Mouse (Mus musculus) left cerebral cortex, adult 8-10 months (tissue): ENCODE data around the gene Necab3. TPM values are rescaled to one million over a fixed set of nuclear protein-coding genes. Genes with fewer than 3 reads are reported as not detected.

Experiments
- DNase-seq, 2 experiments: peaks; one replicate each; pipeline ENCODE4 v3.0.0; 2022; ENCODE audit warnings: low spot score in 2 of 2
- total RNA-seq, 4 experiments: library from RNA; stranded (reverse); gene quantifications; 2 replicates each; pipeline ENCODE4 v1.2.4; 2022

Gene Necab3
- total RNA-seq, 4 experiments from 2014 or later = 76.7 to 90.9 (median 82.4) TPM

DNA sequence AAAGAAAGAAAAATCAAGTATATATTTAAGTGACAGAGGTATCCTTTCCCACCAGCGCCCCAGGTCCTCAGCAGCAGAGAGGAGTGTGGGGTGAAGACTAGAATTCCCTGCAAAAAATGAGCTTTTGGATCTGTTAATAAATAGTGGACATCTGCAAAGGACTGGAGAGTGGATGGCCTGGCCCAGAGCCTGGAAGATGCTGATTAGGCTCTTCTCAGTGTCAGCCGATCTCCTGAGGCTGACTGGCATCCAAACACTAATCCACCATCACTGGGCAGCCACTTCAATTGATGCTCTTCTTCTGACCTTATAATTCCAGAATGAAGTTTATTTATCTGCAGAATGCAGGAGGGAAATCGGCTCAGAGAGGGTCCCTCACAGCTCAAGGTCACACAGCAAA lies 14.3 kb upstream of the Necab3 start:
- no peak for DNase-seq

DNA sequence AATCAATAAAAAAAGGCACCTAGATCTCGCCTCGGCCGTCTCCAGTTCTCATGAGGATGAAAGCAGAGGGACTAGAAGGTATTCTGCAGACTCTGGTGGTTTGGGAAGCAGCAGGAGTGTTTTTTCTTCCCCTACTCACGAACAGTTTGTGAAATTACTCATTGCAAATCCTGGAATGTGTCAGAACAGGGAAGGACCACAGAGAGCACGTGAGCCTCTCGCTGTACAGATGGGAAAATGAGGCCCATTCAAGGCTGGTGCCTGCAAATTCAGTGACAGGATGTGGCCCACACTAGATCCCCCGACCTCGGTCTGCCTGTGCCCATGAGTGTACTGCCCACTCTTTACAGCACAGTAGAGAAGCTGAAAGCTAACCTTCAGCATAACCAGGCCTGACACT lies 13.3 kb upstream of the Necab3 start:
- no peak for DNase-seq

DNA sequence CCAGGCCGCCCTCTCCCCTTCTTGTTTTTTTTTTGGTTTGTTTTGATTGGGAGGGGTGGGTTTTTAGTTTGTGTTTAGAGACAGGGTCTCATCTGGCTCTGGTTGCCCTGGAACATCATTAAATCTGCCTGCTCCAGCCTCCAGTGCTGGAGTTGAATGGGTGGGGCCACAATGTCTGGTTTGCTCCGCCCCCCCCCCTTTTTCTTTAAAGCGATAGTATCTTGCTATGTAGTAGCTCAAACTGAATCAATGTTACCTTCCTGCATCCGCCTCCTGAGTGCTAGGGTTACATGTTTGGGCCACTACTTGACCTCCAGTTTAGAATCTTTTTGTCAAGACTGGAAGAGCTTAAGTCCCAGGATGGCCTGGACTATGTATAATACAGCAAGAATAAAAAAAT lies 12.6 kb upstream of the Necab3 start:
- no peak for DNase-seq

DNA sequence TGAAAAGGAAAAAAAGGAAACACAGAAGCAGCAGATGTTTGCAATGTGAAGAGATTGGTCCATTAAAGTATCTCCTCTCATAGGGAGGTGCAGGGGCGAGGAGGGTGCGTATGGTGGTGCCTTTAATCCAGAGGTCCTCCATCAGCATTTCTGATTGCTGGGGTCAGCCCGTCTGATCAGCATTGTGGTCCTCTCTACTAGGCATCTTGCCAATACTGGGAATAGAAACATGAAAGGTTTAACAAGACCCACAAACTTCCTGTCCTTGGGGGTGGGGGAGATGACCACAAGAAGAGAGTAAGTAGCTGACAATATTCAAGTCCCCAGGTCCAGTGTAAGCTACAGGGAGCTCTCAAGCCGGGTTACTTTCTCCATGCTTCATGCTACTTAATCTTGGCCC lies 12.0 kb upstream of the Necab3 start:
- no peak for DNase-seq

DNA sequence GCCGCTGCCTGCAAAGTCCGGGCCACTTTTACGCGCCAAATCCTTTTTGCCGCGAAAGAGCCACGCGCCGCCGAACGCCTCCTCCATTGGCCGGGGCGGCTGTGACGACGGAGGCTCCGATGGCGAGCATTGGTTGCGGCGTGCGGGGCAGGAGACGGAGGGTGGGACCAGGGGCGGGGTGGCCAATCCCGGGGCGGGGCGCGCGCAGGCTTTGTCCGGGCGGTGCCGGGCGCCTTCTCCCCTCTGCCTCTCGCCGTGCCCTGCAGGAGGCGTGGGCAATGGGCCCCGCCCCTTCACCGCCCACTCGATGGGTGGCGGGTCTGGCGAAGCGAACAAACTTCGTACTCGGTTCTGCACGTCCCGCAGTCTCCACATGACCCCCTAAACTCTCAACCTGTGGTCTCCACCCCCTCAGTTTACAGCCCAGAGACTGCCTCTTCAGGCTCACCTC lies 11.2 kb upstream of the Necab3 start, which contains the start of gene E2f1:
Gene E2f1, minus strand, starts transcription at position 57 of the 451 bp plus-strand sequence.
- DNase-seq = peak; percentile 78 to 86

DNA sequence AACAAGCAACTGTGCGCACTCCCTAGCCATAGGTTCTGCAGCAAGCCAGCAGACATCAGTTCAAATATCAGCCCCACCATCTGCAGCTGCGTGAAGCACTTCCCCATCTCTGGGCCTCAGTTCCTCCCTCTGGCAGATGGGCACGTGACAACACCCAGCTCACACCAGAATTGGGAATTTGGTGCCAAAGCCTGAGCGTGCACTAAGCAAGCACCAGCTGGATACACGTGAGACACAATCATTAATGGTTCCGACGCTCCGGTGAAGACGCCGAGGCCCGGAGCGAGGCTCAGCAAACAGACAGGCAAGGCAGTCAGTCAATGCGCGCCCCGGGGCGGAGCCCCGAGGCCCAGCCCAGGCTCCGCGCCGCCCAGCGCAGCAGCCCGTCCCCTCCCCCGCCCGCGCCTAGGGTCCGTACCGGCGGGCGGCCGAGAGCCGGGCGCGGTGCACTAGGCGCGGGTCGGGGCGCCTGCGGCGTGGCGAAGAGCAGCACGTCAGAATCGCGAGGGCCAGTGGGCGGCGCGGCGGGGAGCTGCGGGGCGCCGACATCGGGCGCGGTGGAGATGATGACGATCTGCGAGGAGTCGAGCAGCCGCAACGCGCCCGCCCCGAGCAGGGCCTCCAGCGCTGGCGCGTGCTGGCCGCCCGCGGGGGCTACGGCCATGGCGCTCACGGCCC lies 10.5 kb upstream of the Necab3 start:
- DNase-seq = peak in 1 of 2 experiments; percentile 58

DNA sequence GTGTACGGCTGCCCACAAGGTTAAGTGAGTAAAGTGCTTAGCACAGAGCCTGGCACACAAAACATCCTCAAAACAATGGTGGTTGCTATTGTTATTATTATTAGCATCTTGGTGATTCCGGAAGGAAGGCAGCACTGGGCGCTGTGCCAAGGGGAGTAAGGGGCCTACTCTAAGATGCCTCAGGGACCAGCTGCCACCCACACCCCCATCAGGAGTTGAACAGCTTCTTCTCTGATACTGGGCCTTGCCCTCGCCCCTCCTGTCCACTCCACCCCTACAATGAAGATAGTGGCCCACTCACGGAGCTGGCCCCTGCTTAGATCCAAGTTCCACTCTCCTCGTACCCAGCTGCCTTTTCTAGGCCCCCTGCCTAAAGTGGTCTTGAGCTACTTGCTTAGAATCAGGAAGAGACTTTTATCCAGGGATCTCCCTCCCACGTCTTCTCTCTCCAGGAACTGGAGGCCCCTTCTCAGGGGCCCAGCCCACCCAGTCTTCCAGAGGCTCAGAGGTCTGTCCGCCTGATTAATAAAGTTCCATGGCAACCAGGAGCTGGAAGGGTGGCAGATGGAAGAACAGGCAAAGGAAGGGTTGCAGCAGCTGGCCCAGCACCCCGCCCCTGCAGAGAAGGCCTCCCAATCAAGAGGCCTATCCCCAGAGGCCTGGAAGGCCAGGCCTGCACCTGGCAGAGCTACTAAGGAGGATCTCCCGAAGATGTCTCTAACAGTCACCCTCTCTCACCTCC lies 9.8 kb upstream of the Necab3 start:
- DNase-seq = no peak

DNA sequence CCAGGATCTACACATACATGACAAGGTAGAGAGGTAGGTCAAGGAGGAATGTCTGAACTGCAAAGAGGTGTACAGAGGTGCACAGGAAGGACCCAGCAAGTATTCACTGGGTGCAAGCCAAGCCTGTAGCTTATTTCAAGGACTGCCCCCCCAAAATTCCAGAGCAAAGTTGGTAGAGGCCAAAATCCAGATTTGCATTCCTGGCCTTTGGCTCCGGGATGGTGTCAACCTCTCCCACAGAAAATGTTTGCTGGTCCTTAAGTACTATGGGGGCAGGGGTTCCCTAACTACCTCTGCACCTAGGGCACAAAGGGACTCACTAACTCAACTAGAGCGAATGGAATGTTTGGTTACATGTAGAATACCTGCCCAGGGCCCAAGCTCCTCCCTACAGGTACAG lies 9.1 kb upstream of the Necab3 start:
- DNase-seq = no peak

DNA sequence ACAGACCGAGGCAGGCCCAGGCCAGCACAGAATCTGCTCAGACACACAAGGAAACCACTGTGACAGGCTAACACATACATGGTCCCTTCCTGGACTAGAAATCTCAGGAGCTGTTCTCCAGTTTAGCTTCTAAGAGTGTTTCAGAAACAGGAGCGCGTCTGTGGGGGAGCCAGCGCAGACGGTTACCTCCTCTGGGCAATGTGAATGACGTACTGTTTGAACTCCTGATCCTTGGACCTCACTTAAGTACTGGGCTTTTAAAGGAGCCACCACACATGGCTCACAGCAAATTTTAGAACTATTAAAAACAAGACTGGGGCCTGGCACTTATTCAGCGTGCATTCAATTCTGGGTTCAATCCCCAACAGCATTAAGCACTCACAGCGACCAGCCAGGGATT lies 8.0 kb upstream of the Necab3 start:
- DNase-seq = no peak

DNA sequence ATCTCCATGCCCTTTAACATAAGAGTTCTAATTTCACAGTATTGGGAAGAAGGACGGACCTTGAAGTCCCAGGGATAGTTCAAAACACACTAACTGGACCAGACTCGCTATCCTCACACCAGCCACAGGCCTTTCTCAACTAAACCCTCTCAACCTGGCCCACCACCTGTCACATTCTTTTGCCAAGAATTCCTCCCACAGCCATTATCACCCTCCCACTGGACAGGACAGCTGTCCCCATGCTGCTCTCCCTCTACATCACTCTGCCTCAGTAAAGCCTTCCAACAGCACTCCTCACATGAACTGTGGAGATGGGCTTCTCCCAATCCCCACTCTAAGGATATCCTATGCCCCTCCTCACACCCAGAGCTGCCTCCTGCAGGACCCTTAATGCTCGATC lies 6.9 kb upstream of the Necab3 start:
- DNase-seq = no peak

DNA sequence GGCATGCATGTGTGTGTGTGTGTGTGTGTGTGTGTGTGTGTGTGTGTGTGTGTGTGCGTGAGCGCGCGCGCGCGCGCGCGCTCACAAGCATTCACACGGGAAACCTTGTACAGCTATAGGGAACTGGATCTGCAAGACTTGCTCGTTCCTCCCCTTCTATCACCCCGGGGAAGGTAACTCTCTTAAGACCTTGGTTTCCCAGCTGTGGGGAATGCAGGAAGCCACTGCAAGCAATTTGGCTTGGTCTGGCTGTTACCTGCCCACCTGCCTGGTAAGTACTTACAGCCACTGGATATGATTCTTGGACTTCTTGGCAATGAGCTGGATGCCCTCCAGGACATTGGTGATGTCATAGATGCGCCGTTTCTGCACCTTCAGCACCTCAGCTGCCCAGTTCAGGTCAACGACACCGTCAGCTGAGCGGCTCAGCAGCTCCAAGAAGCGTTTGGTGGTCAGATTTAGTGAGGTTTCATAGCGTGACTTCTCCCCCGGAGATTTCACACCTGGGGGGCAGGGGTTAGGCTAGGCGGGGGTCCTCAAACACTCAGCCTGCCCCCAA lies 5.0 kb upstream of the Necab3 start:
- DNase-seq = no peak

DNA sequence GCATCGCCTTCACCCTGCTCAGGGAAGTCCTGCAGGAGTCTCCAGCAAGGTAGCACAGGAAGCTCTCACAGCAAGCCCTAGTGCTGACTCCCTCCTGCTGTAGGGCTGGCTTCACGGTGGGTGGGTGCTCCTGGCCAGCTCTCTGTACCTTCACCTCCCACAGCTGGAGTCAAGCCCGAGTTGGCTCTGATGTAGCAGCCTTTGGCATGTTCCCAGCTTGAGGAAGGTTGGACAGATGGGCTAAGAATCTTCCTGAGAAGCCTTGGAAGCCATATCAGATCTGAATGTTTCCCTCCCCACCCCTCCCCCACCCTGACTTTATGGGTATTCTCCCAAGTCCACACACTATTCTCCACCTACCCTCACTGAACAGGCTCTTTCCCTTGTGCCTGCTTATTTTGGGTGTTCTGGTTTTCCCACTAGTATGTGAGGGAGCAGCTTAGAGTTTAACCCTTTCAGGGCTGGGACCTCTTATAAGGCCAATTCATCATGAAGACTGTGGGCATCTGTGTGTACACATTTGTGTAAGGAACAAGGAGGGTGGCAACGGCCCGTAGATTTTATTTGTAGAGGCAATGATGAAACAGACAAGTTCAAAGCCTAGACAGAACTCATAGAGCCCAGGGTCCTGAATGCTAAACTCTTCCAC lies 1.4 kb downstream of the Necab3 start:
- peak in 1 of 2 experiments; percentile 71 for DNase-seq

DNA sequence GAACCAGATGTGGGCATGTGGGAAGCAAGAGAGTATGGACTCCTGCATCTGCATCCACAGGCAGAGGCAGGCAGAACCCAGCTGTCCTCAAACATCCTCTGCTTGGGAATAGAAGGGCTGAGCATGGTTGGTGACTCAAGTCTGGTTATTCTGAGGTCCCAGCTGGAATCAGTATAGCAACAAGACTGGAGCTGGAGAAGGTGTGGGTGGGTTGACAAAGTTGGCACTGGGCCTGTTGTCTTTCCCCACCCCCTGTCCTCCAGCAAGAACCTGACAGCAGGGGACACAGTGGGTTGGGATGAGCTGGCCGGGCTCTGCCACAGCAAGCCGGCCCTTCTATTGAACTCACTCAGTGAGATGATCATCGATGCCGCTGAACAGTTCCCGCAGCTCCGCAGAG lies 3.5 kb downstream of the Necab3 start:
- DNase-seq = peak in 1 of 2 experiments; percentile 81

DNA sequence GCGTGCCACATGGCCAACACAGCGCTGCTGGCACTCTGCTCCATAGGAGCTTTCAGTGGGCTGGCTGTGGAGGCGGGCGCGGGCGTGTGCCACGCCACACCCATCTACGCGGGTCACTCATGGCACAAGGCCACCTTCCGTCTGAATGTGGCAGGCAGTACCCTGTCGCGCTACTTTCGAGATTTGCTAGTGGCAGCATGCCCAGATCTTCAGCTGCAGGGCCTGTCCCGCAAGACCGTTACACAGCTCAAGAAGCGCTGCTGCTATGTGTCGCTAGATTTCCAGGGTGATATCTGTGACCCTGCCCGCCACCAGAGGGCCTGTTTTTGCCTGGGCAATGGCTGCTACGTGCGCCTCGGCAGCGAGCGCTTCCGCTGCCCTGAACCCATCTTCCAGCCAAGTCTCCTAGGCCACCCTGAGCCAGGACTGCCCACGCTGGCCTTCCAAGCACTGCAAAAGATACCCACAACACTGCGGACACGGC lies 6.2 kb downstream of the Necab3 start:
- no peak for DNase-seq

DNA sequence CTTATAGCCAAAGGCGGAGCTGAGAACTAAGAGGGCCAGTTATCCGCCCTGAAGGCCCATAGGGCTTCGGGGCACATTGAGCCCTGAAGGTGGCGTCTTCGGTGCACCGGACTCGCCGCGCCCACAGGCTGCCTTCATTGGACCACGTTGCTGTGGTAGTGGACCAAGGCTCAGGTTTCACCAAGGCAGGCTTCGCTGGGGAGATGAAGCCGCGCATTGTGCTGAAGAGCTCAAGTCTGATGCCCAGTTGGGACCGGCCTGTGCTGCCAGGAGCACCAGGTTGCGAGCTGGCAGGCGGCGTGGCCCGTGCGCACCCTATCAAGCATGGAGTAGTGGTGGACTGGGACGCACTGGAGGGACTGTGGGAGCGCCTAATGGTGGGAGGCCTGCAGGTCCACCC lies 6.8 kb downstream of the Necab3 start:
- DNase-seq = no peak

DNA sequence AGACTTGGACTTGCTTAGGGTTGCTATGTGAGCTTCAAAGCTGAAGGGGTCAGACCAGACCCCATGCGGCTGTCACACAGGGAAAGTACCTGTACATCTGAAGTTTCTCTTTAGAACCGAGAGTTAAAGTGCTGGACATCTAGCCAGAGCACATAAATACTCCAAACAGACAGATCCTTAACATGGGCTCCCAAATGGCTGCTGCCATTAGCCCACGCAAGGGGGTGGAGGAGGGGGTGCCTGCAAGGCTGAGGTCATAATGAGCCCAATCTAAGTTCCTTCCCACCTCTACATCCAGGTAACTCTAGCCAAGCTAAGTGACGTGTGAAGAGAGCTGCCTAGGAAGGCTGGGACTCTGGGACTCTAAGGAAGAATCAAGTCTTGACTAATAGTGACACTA lies 7.2 kb downstream of the Necab3 start, which contains the start of gene Actl10:
Gene Actl10, plus strand, starts transcription at position 301 of the 400 bp plus-strand sequence.
- no peak for DNase-seq

DNA sequence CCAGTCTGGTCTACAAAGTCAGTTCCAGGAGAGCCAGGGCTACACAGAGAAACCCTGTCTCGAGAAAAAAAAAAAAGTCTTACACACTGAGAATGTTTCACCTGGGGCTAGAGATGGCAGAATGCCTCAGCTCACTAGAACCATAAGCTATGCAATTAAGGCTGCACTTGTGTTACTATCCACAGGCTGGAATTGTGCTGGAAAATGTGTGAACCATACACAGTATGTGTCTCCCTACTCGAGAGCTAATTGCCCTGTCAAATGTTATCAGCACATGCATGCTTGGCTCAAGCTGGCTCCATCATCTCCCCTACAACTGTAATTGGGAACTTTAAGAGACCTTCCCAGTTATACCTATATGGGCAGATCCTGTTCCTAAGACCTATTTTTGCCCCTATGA lies 7.8 kb downstream of the Necab3 start:
- no peak for DNase-seq

DNA sequence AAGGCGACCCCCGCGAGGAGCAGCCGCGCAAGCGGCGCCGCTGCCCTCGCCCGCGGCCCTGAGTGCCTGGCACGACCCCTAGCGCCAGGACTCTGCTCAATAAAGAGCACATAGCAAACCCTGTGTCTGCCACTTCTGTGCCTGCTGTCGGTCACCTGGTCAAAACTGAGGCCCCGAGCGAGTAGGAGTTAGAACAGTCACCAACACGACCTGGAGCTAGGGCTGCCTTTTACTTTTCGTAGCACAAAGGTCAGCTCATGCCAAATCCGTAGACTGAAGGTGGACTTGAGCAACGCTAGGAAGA lies 8.9 kb downstream of the Necab3 start:
- DNase-seq = no peak

DNA sequence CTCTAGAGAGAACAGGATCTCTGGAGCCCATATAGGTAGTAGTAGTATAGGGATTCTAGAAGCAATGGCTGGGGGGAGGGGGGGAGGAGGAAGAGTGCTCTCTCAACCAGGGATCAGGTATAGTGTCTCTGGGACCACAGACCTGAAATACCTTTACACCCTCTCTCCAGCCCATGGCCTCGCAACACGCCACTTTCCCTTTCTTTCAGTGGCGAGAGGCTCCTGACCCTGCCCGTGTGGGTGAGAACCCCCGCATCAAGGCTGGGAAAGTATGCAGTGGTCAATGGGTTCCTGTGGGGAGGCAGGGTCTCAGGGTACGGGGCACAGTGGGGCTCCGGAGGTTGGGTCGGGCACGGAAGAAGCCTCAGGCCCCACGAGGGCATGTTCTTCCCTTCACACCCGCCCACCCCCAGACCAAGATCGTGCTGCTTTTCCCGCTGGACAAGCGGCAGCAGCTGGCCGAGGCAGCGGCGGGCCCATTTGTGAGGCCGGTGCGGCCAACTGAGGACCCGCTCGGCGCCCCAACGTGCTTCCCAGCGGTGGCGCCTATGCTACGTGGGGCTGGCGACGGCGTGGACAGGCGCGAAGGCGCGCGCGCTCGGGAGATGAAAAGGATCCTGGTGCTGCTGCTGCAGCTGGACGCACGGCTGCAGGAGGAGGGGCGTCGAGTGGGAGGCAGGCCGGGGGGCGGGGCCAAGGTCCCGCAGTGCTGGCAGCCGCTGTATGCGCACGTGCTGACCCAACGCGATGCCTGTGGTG lies 9.4 kb downstream of the Necab3 start:
- DNase-seq = no peak

DNA sequence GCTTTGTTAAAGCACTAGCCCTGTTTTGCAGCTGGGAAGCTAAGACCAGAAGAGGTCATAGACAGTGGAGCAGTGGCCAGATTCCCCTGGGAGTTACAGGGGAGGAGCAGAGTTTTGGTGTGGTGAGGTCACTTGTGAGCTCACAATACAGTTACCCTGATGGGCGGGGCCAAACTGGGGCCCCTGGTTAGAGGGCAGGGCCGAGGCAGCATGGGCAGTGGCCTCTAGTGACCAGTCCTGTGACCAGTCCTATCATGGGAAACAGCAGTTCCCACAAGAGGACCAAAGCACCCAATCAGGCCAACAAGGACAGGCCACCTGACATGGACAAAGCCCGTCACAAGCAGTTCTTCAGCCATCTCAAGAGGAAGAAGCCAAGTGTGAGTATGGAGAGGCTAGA lies 10.0 kb downstream of the Necab3 start:
- no peak for DNase-seq

DNA sequence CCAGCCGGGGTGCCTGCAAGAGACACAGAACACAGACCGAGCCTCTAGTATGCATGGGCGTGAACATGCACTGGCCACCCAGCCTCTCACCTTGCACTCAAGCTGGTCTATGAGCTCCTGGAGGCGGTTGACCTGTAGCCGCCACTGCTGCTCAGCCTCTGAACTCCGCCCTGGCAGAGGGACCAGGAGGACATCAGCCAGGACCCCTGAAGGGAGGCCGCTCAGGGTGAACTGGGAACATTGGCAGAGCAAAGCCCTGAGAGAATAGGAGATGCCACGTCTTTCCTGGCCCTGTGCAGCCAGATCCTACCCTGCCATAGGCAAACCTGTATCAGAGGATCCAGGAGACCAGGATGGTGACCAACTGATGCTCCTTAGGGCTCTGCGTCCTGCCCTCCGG lies 12.0 kb downstream of the Necab3 start, which contains the start of gene 1700003F12Rik:
Gene 1700003F12Rik, plus strand, starts transcription at position 375 of the 400 bp plus-strand sequence.
- DNase-seq = no peak
